Mouse (Mus musculus) MEL (cell line): Measurements from ENCODE around the gene Rgcc.

Source experiments
- CTCF ChIP-seq, 3 experiments: IDR thresholded peaks in 2 of 3; conservative IDR thresholded peaks in 1 of 3; 2 replicates each; pipeline ENCODE4 v1.5.1; 2011 to 2012; ENCODE audit warnings: low read length in 3 of 3, low read depth in 2 of 3, mild to moderate bottlenecking in 2 of 3, improper control_type of control experiment in 1 of 3, inconsistent platforms in 1 of 3, mixed read lengths in 1 of 3, moderate library complexity in 1 of 3; ENCODE audit not compliant: control insufficient read depth in 1 of 3, insufficient read depth in 1 of 3, poor library complexity in 1 of 3, severe bottlenecking in 1 of 3
- POLR2AphosphoS5 ChIP-seq: IDR thresholded peaks from 2 replicates; pipeline ENCODE4 v1.6.1; 2012; ENCODE audit warnings: low read depth, borderline replicate concordance, mild to moderate bottlenecking, inconsistent platforms, low read length, moderate library complexity, mixed read lengths

DNA sequence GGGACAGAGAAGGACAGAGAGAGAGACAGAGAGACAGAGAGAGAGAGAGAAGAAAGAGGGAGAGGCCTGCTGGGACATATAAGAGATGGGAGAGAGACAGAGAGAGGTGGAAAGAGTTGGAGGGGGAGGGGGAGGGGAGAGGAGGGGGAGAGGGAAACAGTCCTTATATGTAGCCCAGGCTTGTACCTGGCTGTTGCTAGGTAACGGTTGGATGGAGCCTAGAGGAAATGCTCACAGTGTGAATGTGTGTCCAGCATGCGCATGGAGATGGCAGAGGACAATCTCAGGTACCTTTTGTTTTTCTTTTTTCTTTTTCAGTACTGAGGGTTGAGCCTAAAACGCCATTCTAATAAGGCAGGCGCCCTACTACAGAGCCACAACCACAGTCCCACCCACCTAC is 16.8 kb downstream of the Rgcc start:
- no peak for TF ChIP-seq POLR2AphosphoS5
- TF ChIP-seq CTCF (IDR thresholded peaks at IDR 0.05 in 2 of 3, conservative IDR thresholded peaks at IDR 0.05 in 1 of 3; ENCODE audit: control insufficient read depth in 1 of 3, insufficient read depth in 1 of 3, low read depth in 2 of 3, low read length in 3 of 3, poor library complexity in 1 of 3, severe bottlenecking in 1 of 3): no peak
